Mouse (Mus musculus): Measurements from ENCODE around the gene Acnat2. TPM values are rescaled to one million over a fixed set of nuclear protein-coding genes. Genes with fewer than 3 reads are reported as not detected.
"Not testable (repeated sequence)": the region's sequence is repeated elsewhere in the genome, so short reads cannot be mapped to it uniquely, and the experiment has no call there.

Acnat2 gene
- polyA plus RNA-seq (2014; fragmentation: Nextera tagmentation; extraction: Ambion mirVana), result not detected in 2 replicates

DNA sequence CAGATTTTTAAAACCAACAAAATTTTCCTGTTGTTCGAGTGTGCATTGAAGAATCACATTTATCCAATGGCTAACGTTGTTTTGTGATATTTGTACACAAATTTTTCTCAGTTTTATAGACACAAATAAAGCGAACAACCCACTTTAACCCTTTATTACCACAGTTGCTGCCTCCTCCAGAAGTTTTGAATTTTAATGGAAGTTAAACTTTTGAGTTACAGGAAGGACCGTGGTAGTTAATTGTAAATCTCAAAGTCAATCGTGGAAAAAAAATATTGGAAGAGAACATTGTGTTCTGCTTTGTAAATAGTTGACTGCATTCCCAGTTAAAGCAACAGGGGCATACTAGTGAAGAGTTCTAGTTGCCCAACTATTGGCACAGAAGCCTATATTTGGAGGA lies at the start of gene Acnat2:
Gene Acnat2 (minus strand): TSS at position 195 of the 400 bp plus-strand sequence.
- not testable (repeated sequence) for H3K4me2 ChIP-seq (ENCODE audit: low read length); H3K27me3 ChIP-seq (ENCODE audit: control insufficient read depth, insufficient read depth, low read length); H3K27ac ChIP-seq (replicated peaks in 1 of 2; ENCODE audit: control insufficient read depth in 1 of 2, insufficient read depth in 1 of 2, low read depth in 2 of 2, low read length in 2 of 2); H3K4me1 ChIP-seq (ENCODE audit: control insufficient read depth in 2 of 2, insufficient read depth in 2 of 2, low read length in 2 of 2); H3K9me3 ChIP-seq (ENCODE audit: control insufficient read depth, low read length); H3K4me3 ChIP-seq (ENCODE audit: control insufficient read depth in 1 of 2, insufficient read depth in 1 of 2, low read depth in 1 of 2, low read length in 2 of 2); H3K9ac ChIP-seq (ENCODE audit: low read length); H3K36me3 ChIP-seq (ENCODE audit: control insufficient read depth, insufficient read depth, low read length); ATAC-seq (ENCODE audit: insufficient number of reproducible peaks, insufficient read depth, low FRiP score, low read depth)
- 74% methylated on average over 5 of the region's 5 CpGs for WGBS

DNA sequence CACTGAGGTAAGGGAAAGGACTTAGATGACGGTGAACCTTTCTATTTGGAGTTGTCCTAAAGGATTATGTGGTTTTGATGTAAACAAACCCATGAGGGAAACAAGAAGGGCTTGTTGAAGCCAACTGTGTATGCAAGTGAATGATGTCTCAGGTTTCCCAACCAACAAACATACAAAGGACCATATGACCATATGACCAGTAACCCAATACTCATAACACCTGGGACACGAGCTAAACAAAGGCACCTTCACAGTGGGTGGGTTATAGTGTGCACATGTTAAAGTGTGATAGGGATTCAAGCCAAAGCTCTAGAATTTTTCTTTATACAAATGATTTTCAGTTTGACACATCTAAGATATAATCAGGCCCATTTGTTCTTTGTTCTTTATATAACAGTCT lies 48.2 kb upstream of the Acnat2 start:
- Histone ChIP-seq H3K9ac (ENCODE audit: low read length) (no peak overlapping the region), H3K27ac (replicated peaks in 1 of 2; ENCODE audit: control insufficient read depth in 1 of 2, insufficient read depth in 1 of 2, low read depth in 2 of 2, low read length in 2 of 2) (no peak overlapping the region), H3K4me1 (ENCODE audit: control insufficient read depth in 2 of 2, insufficient read depth in 2 of 2, low read length in 2 of 2) (no peaks in the 10 kb centered on the region), H3K4me3 (ENCODE audit: control insufficient read depth in 1 of 2, insufficient read depth in 1 of 2, low read depth in 1 of 2, low read length in 2 of 2) (no peak overlapping the region), H3K27me3 (ENCODE audit: control insufficient read depth, insufficient read depth, low read length) (no peaks in the 10 kb centered on the region), H3K9me3 (ENCODE audit: control insufficient read depth, low read length) (no peaks in the 10 kb centered on the region), H3K4me2 (ENCODE audit: low read length) (no peak overlapping the region), H3K36me3 (ENCODE audit: control insufficient read depth, insufficient read depth, low read length) (no peaks in the 10 kb centered on the region)
- 75% methylated on average over 2 of the region's 2 CpGs for WGBS
- no peak for ATAC-seq (ENCODE audit: insufficient number of reproducible peaks, insufficient read depth, low FRiP score, low read depth)

DNA sequence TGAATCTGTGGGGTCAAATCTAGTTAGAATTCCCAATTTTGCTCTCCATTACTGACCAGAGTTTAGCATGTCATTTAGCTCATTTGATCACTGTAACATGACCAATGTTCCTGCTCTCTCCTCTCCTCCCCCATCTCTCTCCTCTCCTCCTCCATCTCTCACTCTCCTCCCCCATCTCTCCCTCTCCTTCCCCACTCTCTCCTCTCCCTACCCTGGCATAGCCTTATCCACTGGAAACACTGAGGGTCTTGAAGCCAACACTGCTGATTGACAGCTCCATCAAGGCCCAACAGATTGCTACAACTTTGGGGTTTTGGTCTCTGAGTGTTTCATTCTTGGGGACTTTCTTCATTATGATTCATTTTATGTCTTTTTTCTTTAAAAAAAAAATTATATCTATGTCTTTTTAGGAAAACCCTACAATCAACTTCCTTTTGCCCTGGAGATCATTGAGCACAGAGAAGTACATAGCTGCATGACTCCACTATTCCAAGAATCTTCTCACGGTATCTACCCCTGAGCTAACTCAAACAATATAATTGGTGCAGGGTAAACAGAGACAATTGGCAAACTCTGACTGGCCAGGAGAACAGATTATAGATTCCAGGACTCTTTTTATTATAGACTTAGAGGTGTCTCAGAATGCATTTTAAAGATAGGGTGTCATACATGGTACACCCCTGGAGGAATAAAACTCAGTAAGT lies 44.0 kb upstream of the Acnat2 start:
- Histone ChIP-seq H3K27ac (replicated peaks in 1 of 2; ENCODE audit: control insufficient read depth in 1 of 2, insufficient read depth in 1 of 2, low read depth in 2 of 2, low read length in 2 of 2) (no peak overlapping the region), H3K4me2 (ENCODE audit: low read length) (no peak overlapping the region), H3K27me3 (ENCODE audit: control insufficient read depth, insufficient read depth, low read length) (no peaks in the 10 kb centered on the region), H3K4me3 (ENCODE audit: control insufficient read depth in 1 of 2, insufficient read depth in 1 of 2, low read depth in 1 of 2, low read length in 2 of 2) (no peak overlapping the region), H3K9ac (ENCODE audit: low read length) (no peak overlapping the region), H3K9me3 (ENCODE audit: control insufficient read depth, low read length) (no peaks in the 10 kb centered on the region), H3K36me3 (ENCODE audit: control insufficient read depth, insufficient read depth, low read length) (no peaks in the 10 kb centered on the region), H3K4me1 (ENCODE audit: control insufficient read depth in 2 of 2, insufficient read depth in 2 of 2, low read length in 2 of 2) (no peaks in the 10 kb centered on the region)
- no peak for ATAC-seq (ENCODE audit: insufficient number of reproducible peaks, insufficient read depth, low FRiP score, low read depth)
- whole genome bisulfite sequencing, result 64% methylated on average over 1 of the region's 1 CpGs

DNA sequence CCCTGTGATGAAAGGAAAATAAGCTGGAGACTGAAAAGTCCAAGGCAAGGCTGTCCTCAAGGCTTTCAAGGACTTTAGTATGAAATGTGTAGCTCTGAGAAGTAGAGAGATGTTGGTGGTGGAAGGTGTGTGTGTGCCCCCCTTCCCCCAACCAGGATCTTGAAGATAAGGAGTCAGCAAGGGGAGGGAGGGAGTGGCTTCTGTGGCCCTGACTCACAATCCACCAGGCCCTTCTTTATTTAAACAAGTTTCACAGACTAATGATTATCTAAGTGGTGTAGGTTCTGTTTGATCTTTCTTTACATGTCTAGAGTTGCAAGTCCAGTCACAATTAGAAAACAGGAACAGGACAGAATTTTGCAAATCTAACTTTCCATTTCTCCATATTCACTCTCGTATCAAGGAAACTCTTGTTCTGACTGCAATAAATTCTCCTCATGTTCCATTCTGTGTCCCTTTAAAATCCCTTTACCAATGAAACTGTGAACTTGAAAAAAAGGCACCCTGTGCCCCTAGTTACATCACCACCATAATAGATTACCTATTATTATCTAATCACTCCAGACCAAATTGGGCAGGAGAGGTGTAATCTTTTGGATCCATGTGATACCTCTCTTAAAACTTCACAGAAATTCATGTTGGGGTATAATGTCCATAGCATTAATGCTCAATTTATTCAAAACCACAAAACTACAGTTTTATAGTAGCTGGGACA lies 43.3 kb upstream of the Acnat2 start:
- not testable (repeated sequence) for H3K27me3 ChIP-seq (ENCODE audit: control insufficient read depth, insufficient read depth, low read length); H3K4me3 ChIP-seq (ENCODE audit: control insufficient read depth in 1 of 2, insufficient read depth in 1 of 2, low read depth in 1 of 2, low read length in 2 of 2); ATAC-seq (ENCODE audit: insufficient number of reproducible peaks, insufficient read depth, low FRiP score, low read depth); H3K4me2 ChIP-seq (ENCODE audit: low read length); H3K4me1 ChIP-seq (ENCODE audit: control insufficient read depth in 2 of 2, insufficient read depth in 2 of 2, low read length in 2 of 2); H3K36me3 ChIP-seq (ENCODE audit: control insufficient read depth, insufficient read depth, low read length); H3K27ac ChIP-seq (replicated peaks in 1 of 2; ENCODE audit: control insufficient read depth in 1 of 2, insufficient read depth in 1 of 2, low read depth in 2 of 2, low read length in 2 of 2); H3K9me3 ChIP-seq (ENCODE audit: control insufficient read depth, low read length); H3K9ac ChIP-seq (ENCODE audit: low read length)
- 83% methylated on average over 1 of the region's 1 CpGs for WGBS

DNA sequence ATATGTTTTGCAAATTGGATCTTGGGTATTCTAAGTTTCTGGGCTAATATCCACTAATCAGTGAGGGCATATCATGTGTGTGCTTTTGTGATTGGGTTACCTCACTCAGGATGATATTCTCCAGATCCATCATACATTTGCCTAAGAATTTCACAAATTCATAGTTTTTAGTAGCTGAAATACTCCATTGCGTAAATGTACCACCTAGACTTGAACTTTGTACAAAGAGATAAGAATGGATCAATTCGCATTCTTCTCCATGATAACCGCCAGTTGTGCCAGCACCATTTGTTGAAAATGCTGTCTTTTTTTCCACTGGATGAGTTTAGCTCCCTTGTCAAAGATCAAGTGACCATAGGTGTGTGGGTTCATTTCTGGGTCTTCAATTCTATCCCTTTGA lies 29.0 kb upstream of the Acnat2 start:
- H3K9me3 ChIP-seq (ENCODE audit: control insufficient read depth, low read length); ATAC-seq (ENCODE audit: insufficient number of reproducible peaks, insufficient read depth, low FRiP score, low read depth); H3K27ac ChIP-seq (replicated peaks in 1 of 2; ENCODE audit: control insufficient read depth in 1 of 2, insufficient read depth in 1 of 2, low read depth in 2 of 2, low read length in 2 of 2); H3K27me3 ChIP-seq (ENCODE audit: control insufficient read depth, insufficient read depth, low read length); H3K4me1 ChIP-seq (ENCODE audit: control insufficient read depth in 2 of 2, insufficient read depth in 2 of 2, low read length in 2 of 2); H3K4me3 ChIP-seq (ENCODE audit: control insufficient read depth in 1 of 2, insufficient read depth in 1 of 2, low read depth in 1 of 2, low read length in 2 of 2); H3K4me2 ChIP-seq (ENCODE audit: low read length); H3K9ac ChIP-seq (ENCODE audit: low read length); H3K36me3 ChIP-seq (ENCODE audit: control insufficient read depth, insufficient read depth, low read length): not testable (repeated sequence)
- WGBS, result 91% methylated on average over 3 of the region's 3 CpGs

DNA sequence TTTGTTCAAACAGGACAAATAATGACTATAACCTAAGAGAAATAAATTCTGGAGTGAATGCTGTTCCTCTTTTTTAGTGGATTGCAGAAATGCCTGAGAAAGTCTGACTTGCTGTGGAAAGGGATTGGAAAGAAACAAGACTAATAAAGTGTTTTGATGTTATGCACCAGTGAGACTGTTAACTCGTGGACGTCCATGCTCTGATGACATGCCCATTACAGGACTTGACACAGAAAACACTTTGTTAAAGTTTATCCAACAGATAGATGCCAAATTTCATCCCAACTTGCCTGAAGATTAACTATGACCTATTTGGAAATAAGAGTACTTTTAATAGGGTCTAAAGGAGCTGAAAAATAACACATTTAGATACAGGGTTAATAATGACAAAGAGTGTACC lies 2.2 kb upstream of the Acnat2 start:
- not testable (repeated sequence) for H3K27me3 ChIP-seq (ENCODE audit: control insufficient read depth, insufficient read depth, low read length); H3K27ac ChIP-seq (replicated peaks in 1 of 2; ENCODE audit: control insufficient read depth in 1 of 2, insufficient read depth in 1 of 2, low read depth in 2 of 2, low read length in 2 of 2); H3K9me3 ChIP-seq (ENCODE audit: control insufficient read depth, low read length); H3K4me3 ChIP-seq (ENCODE audit: control insufficient read depth in 1 of 2, insufficient read depth in 1 of 2, low read depth in 1 of 2, low read length in 2 of 2); ATAC-seq (ENCODE audit: insufficient number of reproducible peaks, insufficient read depth, low FRiP score, low read depth); H3K9ac ChIP-seq (ENCODE audit: low read length); H3K4me2 ChIP-seq (ENCODE audit: low read length); H3K4me1 ChIP-seq (ENCODE audit: control insufficient read depth in 2 of 2, insufficient read depth in 2 of 2, low read length in 2 of 2); H3K36me3 ChIP-seq (ENCODE audit: control insufficient read depth, insufficient read depth, low read length)
- 69% methylated on average over 2 of the region's 2 CpGs for WGBS

DNA sequence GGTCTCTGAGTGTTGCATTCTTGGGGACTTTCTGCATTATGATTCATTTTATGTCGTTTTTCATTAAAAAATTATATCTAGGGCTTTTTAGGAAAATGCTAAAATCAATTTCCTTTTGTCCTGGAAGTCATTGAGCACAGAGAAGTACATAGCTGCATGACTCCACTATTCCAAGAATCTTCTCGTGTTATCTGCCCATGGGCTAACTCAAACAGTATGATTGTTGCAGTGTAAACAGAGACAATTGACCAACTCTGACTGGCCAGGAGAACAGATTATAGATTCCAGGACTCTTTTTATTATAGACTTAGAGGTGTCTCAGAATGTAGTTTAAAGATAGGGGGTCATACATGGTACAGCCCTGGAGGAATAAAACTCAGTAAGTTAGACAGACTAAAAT lies 21.1 kb downstream of the Acnat2 start:
- ATAC-seq (ENCODE audit: insufficient number of reproducible peaks, insufficient read depth, low FRiP score, low read depth), result no peak
- 42% methylated on average over 2 of the region's 2 CpGs for WGBS
- H3K36me3 ChIP-seq (ENCODE audit: control insufficient read depth, insufficient read depth, low read length), result no peaks in the 10 kb centered on the region
- H3K9ac ChIP-seq (ENCODE audit: low read length), result no peak overlapping the region
- no peaks in the 10 kb centered on the region for H3K27me3 ChIP-seq (ENCODE audit: control insufficient read depth, insufficient read depth, low read length)
- no peak overlapping the region for H3K4me3 ChIP-seq (ENCODE audit: control insufficient read depth in 1 of 2, insufficient read depth in 1 of 2, low read depth in 1 of 2, low read length in 2 of 2)
- H3K27ac ChIP-seq (replicated peaks in 1 of 2; ENCODE audit: control insufficient read depth in 1 of 2, insufficient read depth in 1 of 2, low read depth in 2 of 2, low read length in 2 of 2), result no peak overlapping the region
- H3K4me1 ChIP-seq (ENCODE audit: control insufficient read depth in 2 of 2, insufficient read depth in 2 of 2, low read length in 2 of 2), result no peaks in the 10 kb centered on the region
- H3K4me2 ChIP-seq (ENCODE audit: low read length), result no peak overlapping the region
- H3K9me3 ChIP-seq (ENCODE audit: control insufficient read depth, low read length), result no peaks in the 10 kb centered on the region
